Mouse (Mus musculus): Measurements from ENCODE around the gene Ect2l. TPM values are rescaled to one million over a fixed set of nuclear protein-coding genes. Genes with fewer than 3 reads are reported as not detected.
"Not testable (repeated sequence)": the region's sequence is repeated elsewhere in the genome, so short reads cannot be mapped to it uniquely, and the experiment has no call there.

Ect2l gene
- polyA plus RNA-seq, 1 experiment from 2014 or later: 0.20 TPM

DNA sequence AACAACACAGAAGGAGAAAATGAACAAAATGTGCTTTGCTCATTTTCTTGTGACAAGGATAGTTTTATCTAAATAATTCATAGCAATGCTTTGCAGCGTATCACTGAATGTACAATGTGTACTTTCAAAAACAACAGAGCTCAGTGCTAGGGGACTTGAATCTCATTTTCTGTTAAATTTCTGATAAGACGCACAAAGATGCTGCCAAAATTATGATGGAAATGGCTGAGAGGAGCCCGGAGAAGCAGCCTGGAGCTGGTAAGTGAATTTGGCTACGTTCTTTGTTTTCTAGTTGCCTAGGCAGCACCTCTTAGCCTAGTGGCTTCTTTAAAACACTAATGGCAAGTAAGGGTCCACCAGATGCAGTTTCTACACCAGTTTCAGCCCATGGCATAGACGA lies 28.4 kb downstream of the Ect2l start:
- ATAC-seq (replicated peaks): no peak
- 79% methylated on average over 5 of the region's 5 CpGs for WGBS
- Histone ChIP-seq H3K27me3 (no peaks in the 10 kb centered on the region), H3K4me3 (no peak overlapping the region), H3K27ac (replicated peaks) (no peak overlapping the region), H3K9me3 (no peaks in the 10 kb centered on the region), H3K9ac (replicated peaks) (no peak overlapping the region), H3K4me2 (replicated peaks) (no peak overlapping the region), H3K4me1 (no peaks in the 10 kb centered on the region), H3K36me3 (no peaks in the 10 kb centered on the region)

DNA sequence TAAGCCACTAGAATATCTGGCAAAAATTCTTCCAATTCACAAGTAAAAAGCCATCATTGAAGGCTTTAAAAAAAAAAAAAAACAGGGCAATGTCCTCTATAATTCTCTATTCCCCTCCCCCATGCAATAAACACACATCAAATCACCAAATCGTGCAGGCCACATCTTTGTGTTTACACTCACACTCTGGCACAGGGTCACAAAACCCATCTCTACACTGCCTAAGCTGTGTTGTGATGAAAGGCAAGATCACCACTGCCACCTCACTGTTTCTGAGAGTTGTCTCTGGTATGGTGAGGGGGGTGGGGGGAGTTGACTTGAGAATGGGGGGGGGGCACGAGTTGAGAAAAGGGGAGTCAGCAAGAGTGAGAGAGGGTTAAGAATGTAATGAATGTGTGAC lies 33.4 kb downstream of the Ect2l start:
- Histone ChIP-seq H3K27ac (replicated peaks) (no peak overlapping the region), H3K9ac (replicated peaks) (no peak overlapping the region), H3K4me3 (no peak overlapping the region), H3K9me3 (no peaks in the 10 kb centered on the region), H3K4me1 (no peaks in the 10 kb centered on the region), H3K4me2 (replicated peaks) (no peak overlapping the region), H3K36me3 (no peaks in the 10 kb centered on the region), H3K27me3 (no peaks in the 10 kb centered on the region)
- WGBS: 64% methylated on average over 2 of the region's 2 CpGs
- ATAC-seq (replicated peaks): no peak

DNA sequence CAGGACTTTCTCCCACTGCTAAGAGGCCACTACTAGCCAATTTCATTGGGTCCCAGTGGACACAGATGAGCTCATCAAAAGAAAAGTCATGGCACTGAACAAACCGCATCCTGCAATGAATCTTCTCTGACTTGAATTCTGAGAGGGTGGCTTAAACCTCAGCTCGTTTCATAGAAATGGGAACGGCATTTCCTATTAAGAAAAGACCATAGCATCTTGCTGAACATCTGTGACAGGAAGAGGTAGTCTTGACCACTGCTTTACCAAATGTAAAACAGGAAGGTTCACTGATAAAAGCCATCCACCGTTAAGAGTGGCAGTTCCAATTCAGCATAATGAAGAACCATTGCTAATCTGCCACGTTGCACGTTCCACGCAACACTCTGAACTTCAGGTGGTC lies 34.0 kb downstream of the Ect2l start:
- no peak for ATAC-seq (replicated peaks)
- no peak overlapping the region for H3K27ac ChIP-seq (replicated peaks)
- H3K36me3 ChIP-seq: no peaks in the 10 kb centered on the region
- no peaks in the 10 kb centered on the region for H3K27me3 ChIP-seq
- no peak overlapping the region for H3K9ac ChIP-seq (replicated peaks)
- WGBS: 92% methylated on average over 7 of the region's 7 CpGs
- H3K4me2 ChIP-seq (replicated peaks): no peak overlapping the region
- no peak overlapping the region for H3K4me3 ChIP-seq
- H3K9me3 ChIP-seq: no peaks in the 10 kb centered on the region
- H3K4me1 ChIP-seq: no peaks in the 10 kb centered on the region

- no peak overlapping the region for H3K27ac ChIP-seq (replicated peaks)
- no peak overlapping the region for H3K4me2 ChIP-seq (replicated peaks)
- no peak overlapping the region for H3K9ac ChIP-seq (replicated peaks)
- no peaks in the 10 kb centered on the region for H3K9me3 ChIP-seq
- H3K36me3 ChIP-seq: no peaks in the 10 kb centered on the region
- H3K4me1 ChIP-seq: no peaks in the 10 kb centered on the region
- 94% methylated on average over 6 of the region's 6 CpGs for WGBS
- H3K4me3 ChIP-seq: no peak overlapping the region
- H3K27me3 ChIP-seq: no peaks in the 10 kb centered on the region
- no peak for ATAC-seq (replicated peaks)
Measured at GRCm38 (mm10) chr10:18175087-18175486, 35.6 kb downstream of the Ect2l start.

DNA sequence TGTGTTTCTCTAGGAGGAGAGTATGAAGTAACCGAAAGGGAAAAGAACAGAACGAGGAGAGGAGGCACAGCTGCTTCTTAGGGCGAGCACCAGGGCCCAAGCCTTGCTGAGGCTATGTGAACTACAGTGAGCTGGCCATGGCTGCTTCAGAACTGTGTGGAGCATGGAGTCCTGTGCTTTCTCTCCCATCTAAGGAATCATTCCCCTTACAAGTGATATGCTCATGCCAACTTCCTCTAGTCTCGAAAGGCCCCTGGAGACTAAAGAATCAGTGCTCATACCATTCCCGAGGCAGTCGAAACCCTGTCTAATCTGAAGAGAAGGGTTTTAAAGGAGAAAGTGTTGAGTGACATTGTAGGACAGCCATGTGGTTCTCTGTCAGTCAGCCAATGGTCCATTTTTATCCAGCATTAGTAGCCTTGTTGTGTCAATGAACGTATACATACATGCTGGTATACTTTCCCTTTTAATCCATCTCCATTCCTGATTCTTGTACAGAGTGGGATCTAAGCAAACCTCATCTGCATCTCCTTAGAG lies 48.2 kb downstream of the Ect2l start:
- no peak for ATAC-seq (replicated peaks)
- H3K9me3 ChIP-seq: no peaks in the 10 kb centered on the region
- no peak overlapping the region for H3K4me2 ChIP-seq (replicated peaks)
- H3K27me3 ChIP-seq: no peaks in the 10 kb centered on the region
- no peaks in the 10 kb centered on the region for H3K36me3 ChIP-seq
- no peaks in the 10 kb centered on the region for H3K4me1 ChIP-seq
- WGBS: 89% methylated on average over 7 of the region's 7 CpGs
- H3K27ac ChIP-seq (replicated peaks): no peak overlapping the region
- no peak overlapping the region for H3K9ac ChIP-seq (replicated peaks)
- H3K4me3 ChIP-seq: no peak overlapping the region

- no peaks in the 10 kb centered on the region for H3K27me3 ChIP-seq
- H3K36me3 ChIP-seq: no peaks in the 10 kb centered on the region
- H3K4me3 ChIP-seq: no peak overlapping the region
- no peak overlapping the region for H3K27ac ChIP-seq (replicated peaks)
- H3K4me2 ChIP-seq (replicated peaks): no peak overlapping the region
- H3K9me3 ChIP-seq: no peaks in the 10 kb centered on the region
- no peak overlapping the region for H3K9ac ChIP-seq (replicated peaks)
- no peaks in the 10 kb centered on the region for H3K4me1 ChIP-seq
- WGBS: 83% methylated on average over 3 of the region's 3 CpGs
- no peak for ATAC-seq (replicated peaks)
Measured at GRCm38 (mm10) chr10:18147224-18147623, 63.5 kb downstream of the Ect2l start.

GRCm38 (mm10) chr10:18142231-18142630 lies 68.5 kb downstream of the Ect2l start:
- Histone ChIP-seq H3K4me2 (replicated peaks) (no peak overlapping the region), H3K27me3 (no peaks in the 10 kb centered on the region), H3K36me3 (no peaks in the 10 kb centered on the region), H3K4me3 (no peak overlapping the region), H3K9me3 (no peaks in the 10 kb centered on the region), H3K9ac (replicated peaks) (no peak overlapping the region), H3K4me1 (no peaks in the 10 kb centered on the region), H3K27ac (replicated peaks) (no peak overlapping the region)
- no peak for ATAC-seq (replicated peaks)
- WGBS: 88% methylated on average over 6 of the region's 6 CpGs

DNA sequence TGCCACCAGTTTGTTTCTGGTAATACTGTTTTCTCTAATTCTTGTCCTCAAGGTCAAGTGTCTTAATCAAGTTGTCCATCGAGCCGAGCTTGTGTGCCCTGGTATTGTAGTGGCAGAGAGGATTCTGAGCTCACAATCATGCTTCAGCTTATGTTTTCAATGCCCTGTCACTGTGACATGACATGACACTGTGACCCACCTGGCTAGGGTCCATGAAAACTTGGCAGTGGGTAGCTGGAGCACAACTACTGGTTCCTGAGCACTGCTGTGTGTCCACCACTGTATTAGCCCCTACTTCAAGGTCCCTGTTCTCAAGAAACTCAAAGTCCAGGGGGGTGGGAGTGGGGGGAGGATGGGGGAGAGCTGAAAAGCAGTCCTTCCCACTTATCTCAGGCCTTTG lies 69.3 kb downstream of the Ect2l start:
- Histone ChIP-seq H3K4me3 (no peak overlapping the region), H3K9me3 (no peaks in the 10 kb centered on the region), H3K27ac (replicated peaks) (no peak overlapping the region), H3K27me3 (no peaks in the 10 kb centered on the region), H3K36me3 (no peaks in the 10 kb centered on the region), H3K4me2 (replicated peaks) (no peak overlapping the region), H3K4me1 (no peaks in the 10 kb centered on the region), H3K9ac (replicated peaks) (no peak overlapping the region)
- ATAC-seq (replicated peaks): no peak
- WGBS: 78% methylated on average over 2 of the region's 2 CpGs

- Histone ChIP-seq H3K36me3 (no peaks in the 10 kb centered on the region), H3K27ac (replicated peaks) (no peak overlapping the region), H3K9me3 (no peaks in the 10 kb centered on the region), H3K27me3 (no peaks in the 10 kb centered on the region), H3K9ac (replicated peaks) (no peak overlapping the region), H3K4me2 (replicated peaks) (peak overlapping the region; percentile 26), H3K4me3 (peak overlapping the region; percentile 30), H3K4me1 (no peaks in the 10 kb centered on the region)
- 84% methylated on average over 5 of the region's 5 CpGs for WGBS
- ATAC-seq (replicated peaks): peak; percentile 59
Measured at GRCm38 (mm10) chr10:18139615-18140014, 71.1 kb downstream of the Ect2l start.

GRCm38 (mm10) chr10:18138853-18139503 lies 71.7 kb downstream of the Ect2l start:
- not testable (repeated sequence) for H3K9me3 ChIP-seq; H3K36me3 ChIP-seq; H3K27ac ChIP-seq (replicated peaks); H3K9ac ChIP-seq (replicated peaks); H3K27me3 ChIP-seq; H3K4me1 ChIP-seq; H3K4me2 ChIP-seq (replicated peaks)
- peak; percentile 71 for ATAC-seq (replicated peaks)
- H3K4me3 ChIP-seq: peak overlapping the region; percentile 30
- WGBS: 65% methylated on average over 18 of the region's 26 CpGs

- H3K27ac ChIP-seq (replicated peaks): no peak overlapping the region
- WGBS: 92% methylated on average over 10 of the region's 10 CpGs
- ATAC-seq (replicated peaks): no peak
Measured at GRCm38 (mm10) chr10:18131666-18132650, 78.7 kb downstream of the Ect2l start.

DNA sequence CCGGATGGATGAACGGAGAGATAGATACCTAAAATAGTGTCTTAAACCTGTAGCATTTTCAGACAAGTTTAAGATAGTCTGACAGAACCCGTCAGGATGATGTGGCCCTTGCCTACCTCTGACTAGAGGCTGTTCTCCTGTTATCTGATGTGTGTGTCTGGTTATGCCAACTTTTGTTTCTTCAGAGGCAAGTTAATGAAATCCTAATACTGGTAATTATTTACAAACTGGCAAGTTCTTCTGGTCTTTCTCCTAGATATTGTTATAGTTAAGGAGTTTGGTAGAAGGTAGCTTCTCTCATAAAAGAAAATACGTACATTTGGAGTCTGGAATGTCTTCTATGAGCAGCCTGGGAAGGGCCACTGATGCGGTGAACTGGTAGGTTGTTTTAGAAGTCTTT lies 80.4 kb downstream of the Ect2l start:
- H3K9ac ChIP-seq (replicated peaks): no peak overlapping the region
- no peak overlapping the region for H3K27ac ChIP-seq (replicated peaks)
- no peak overlapping the region for H3K4me3 ChIP-seq
- no peaks in the 10 kb centered on the region for H3K4me1 ChIP-seq
- no peaks in the 10 kb centered on the region for H3K27me3 ChIP-seq
- ATAC-seq (replicated peaks): no peak
- 98% methylated on average over 5 of the region's 5 CpGs for WGBS
- no peaks in the 10 kb centered on the region for H3K9me3 ChIP-seq
- peaks cover 14% of the 10 kb centered on the region; the same call in 1 of the 2 replicates for H3K36me3 ChIP-seq
- H3K4me2 ChIP-seq (replicated peaks): no peak overlapping the region

More at GRCm38 (mm10) chr10:18131666-18132650, 78.7 kb downstream of the Ect2l start:
- H3K9me3 ChIP-seq: no peaks in the 10 kb centered on the region
- H3K4me1 ChIP-seq: no peaks in the 10 kb centered on the region
- 0 out of 2 replicates have a peak, but pooled peaks cover 4% of the 10 kb centered on the region for H3K36me3 ChIP-seq
- H3K4me3 ChIP-seq: no peak overlapping the region
- no peak overlapping the region for H3K9ac ChIP-seq (replicated peaks)
- no peaks in the 10 kb centered on the region for H3K27me3 ChIP-seq
- H3K4me2 ChIP-seq (replicated peaks): no peak overlapping the region

Data from forebrain, embryonic 15.5 days (tissue).